Mouse (Mus musculus): ENCODE results near the gene Nr2f1. TPM values are rescaled to one million over a fixed set of nuclear protein-coding genes. Genes with fewer than 3 reads are reported as not detected.

Nr2f1 gene
- polyA plus RNA-seq, 1 experiment from 2014 or later, result 3.2 TPM

GRCm38 (mm10) chr13:78207796-78208645, 8.5 kb upstream of the Nr2f1 start:
- 32% methylated on average over 12 of the region's 12 CpGs for WGBS
- Histone ChIP-seq H3K4me1 (replicated peaks) (peaks cover 13% of the 10 kb centered on the region), H3K4me3 (no peak overlapping the region), H3K9me3 (replicated peaks) (no peaks in the 10 kb centered on the region), H3K27me3 (peaks cover 61% of the 10 kb centered on the region), H3K27ac (no peak overlapping the region), H3K36me3 (no peaks in the 10 kb centered on the region), H3K9ac (no peak overlapping the region), H3K4me2 (no peak overlapping the region)
- no peak for ATAC-seq (replicated peaks; ENCODE audit: insufficient number of reproducible peaks, insufficient read depth, low FRiP score, low read depth)

GRCm38 (mm10) chr13:78206891-78207430, 7.4 kb upstream of the Nr2f1 start:
- WGBS, result 56% methylated on average over 7 of the region's 7 CpGs
- ATAC-seq (replicated peaks; ENCODE audit: insufficient number of reproducible peaks, insufficient read depth, low FRiP score, low read depth), result no peak
- peaks cover 52% of the 10 kb centered on the region for H3K27me3 ChIP-seq
- no peaks in the 10 kb centered on the region for H3K36me3 ChIP-seq
- H3K4me1 ChIP-seq (replicated peaks), result peaks cover 17% of the 10 kb centered on the region
- no peak overlapping the region for H3K9ac ChIP-seq
- no peak overlapping the region for H3K4me3 ChIP-seq
- H3K4me2 ChIP-seq, result 0 out of 2 replicates have a peak overlapping the region, but pooled peaks have one; percentile 1
- no peak overlapping the region for H3K27ac ChIP-seq
- H3K9me3 ChIP-seq (replicated peaks), result no peaks in the 10 kb centered on the region

GRCm38 (mm10) chr13:78205426-78205825, 5.9 kb upstream of the Nr2f1 start:
- Histone ChIP-seq H3K4me3 (no peak overlapping the region), H3K9me3 (replicated peaks) (no peaks in the 10 kb centered on the region), H3K4me2 (no peak overlapping the region), H3K4me1 (replicated peaks) (peaks cover 17% of the 10 kb centered on the region), H3K36me3 (no peaks in the 10 kb centered on the region), H3K9ac (no peak overlapping the region), H3K27me3 (peaks cover 41% of the 10 kb centered on the region), H3K27ac (no peak overlapping the region)
- no peak for ATAC-seq (replicated peaks; ENCODE audit: insufficient number of reproducible peaks, insufficient read depth, low FRiP score, low read depth)

- Histone ChIP-seq H3K9ac (peak overlapping the region; percentile 62), H3K4me2 (peak overlapping the region; percentile 94), H3K9me3 (replicated peaks) (no peaks in the 10 kb centered on the region), H3K36me3 (no peaks in the 10 kb centered on the region), H3K4me3 (peak overlapping the region; percentile 85), H3K27ac (peak overlapping the region; percentile 82), H3K4me1 (replicated peaks) (peaks cover 14% of the 10 kb centered on the region), H3K27me3 (peaks cover 34% of the 10 kb centered on the region)
- WGBS, result 2% methylated on average over 37 of the region's 37 CpGs
- ATAC-seq (replicated peaks; ENCODE audit: insufficient number of reproducible peaks, insufficient read depth, low FRiP score, low read depth), result peak; percentile 41
These were observed 3.9 kb upstream of the Nr2f1 start for GRCm38 (mm10) chr13:78203348-78204061.

- H3K36me3 ChIP-seq, result no peaks in the 10 kb centered on the region
- WGBS, result under 1% methylated on average over 47 of the region's 47 CpGs
- H3K9me3 ChIP-seq (replicated peaks), result no peaks in the 10 kb centered on the region
- H3K4me1 ChIP-seq (replicated peaks), result peaks cover 20% of the 10 kb centered on the region
- H3K4me3 ChIP-seq, result peak overlapping the region; percentile 85
- H3K27ac ChIP-seq, result peak overlapping the region; percentile 82
- ATAC-seq (replicated peaks; ENCODE audit: insufficient number of reproducible peaks, insufficient read depth, low FRiP score, low read depth), result no peak
- peaks cover 28% of the 10 kb centered on the region for H3K27me3 ChIP-seq
- H3K9ac ChIP-seq, result peak overlapping the region; percentile 62
- H3K4me2 ChIP-seq, result peak overlapping the region; percentile 94
These were observed 3.2 kb upstream of the Nr2f1 start for GRCm38 (mm10) chr13:78202574-78203347.

- Histone ChIP-seq H3K9me3 (replicated peaks) (no peaks in the 10 kb centered on the region), H3K27me3 (peaks cover 30% of the 10 kb centered on the region), H3K9ac (peak overlapping the region; percentile 29; the same call in 1 of the 2 replicates), H3K4me1 (replicated peaks) (peaks cover 23% of the 10 kb centered on the region), H3K36me3 (no peaks in the 10 kb centered on the region), H3K4me3 (peak overlapping the region; percentile 85), H3K4me2 (peak overlapping the region; percentile 94), H3K27ac (peak overlapping the region; percentile 47)
- under 1% methylated on average over 22 of the region's 22 CpGs for WGBS
- no peak for ATAC-seq (replicated peaks; ENCODE audit: insufficient number of reproducible peaks, insufficient read depth, low FRiP score, low read depth)
These were observed 2.5 kb upstream of the Nr2f1 start for GRCm38 (mm10) chr13:78201871-78202565.

GRCm38 (mm10) chr13:78200991-78201870, 1.7 kb upstream of the Nr2f1 start:
- peaks cover 31% of the 10 kb centered on the region for H3K27me3 ChIP-seq

GRCm38 (mm10) chr13:78200407-78200806, 850 bp upstream of the Nr2f1 start:
- H3K27me3 ChIP-seq, result peaks cover 38% of the 10 kb centered on the region
- 0% methylated on average over 9 of the region's 9 CpGs for WGBS
- peak overlapping the region; percentile 45 for H3K27ac ChIP-seq
- peaks cover 23% of the 10 kb centered on the region for H3K4me1 ChIP-seq (replicated peaks)
- H3K9me3 ChIP-seq (replicated peaks), result no peaks in the 10 kb centered on the region
- no peak overlapping the region for H3K9ac ChIP-seq
- no peaks in the 10 kb centered on the region for H3K36me3 ChIP-seq
- H3K4me3 ChIP-seq, result peak overlapping the region; percentile 85
- ATAC-seq (replicated peaks; ENCODE audit: insufficient number of reproducible peaks, insufficient read depth, low FRiP score, low read depth), result peak; percentile 7; the same call in 1 of the 2 replicates
- H3K4me2 ChIP-seq, result peak overlapping the region; percentile 94

More at GRCm38 (mm10) chr13:78200991-78201870, 1.7 kb upstream of the Nr2f1 start:
- peak; percentile 61; the same call in 1 of the 2 replicates for ATAC-seq (replicated peaks; ENCODE audit: insufficient number of reproducible peaks, insufficient read depth, low FRiP score, low read depth)
- Histone ChIP-seq H3K36me3 (no peaks in the 10 kb centered on the region), H3K27ac (0 out of 2 replicates have a peak overlapping the region, but pooled peaks have one; percentile 47), H3K9me3 (replicated peaks) (no peaks in the 10 kb centered on the region), H3K9ac (no peak overlapping the region), H3K4me1 (replicated peaks) (peaks cover 23% of the 10 kb centered on the region), H3K4me3 (peak overlapping the region; percentile 85), H3K4me2 (peak overlapping the region; percentile 94)
- WGBS, result 2% methylated on average over 30 of the region's 30 CpGs

GRCm38 (mm10) chr13:78198871-78199641, 501 bp downstream of the Nr2f1 start:
- Histone ChIP-seq H3K36me3 (no peaks in the 10 kb centered on the region), H3K4me2 (peak overlapping the region; percentile 94), H3K9ac (peak overlapping the region; percentile 83), H3K9me3 (replicated peaks) (no peaks in the 10 kb centered on the region), H3K27me3 (peaks cover 47% of the 10 kb centered on the region), H3K27ac (peak overlapping the region; percentile 93), H3K4me1 (replicated peaks) (peaks cover 31% of the 10 kb centered on the region), H3K4me3 (peak overlapping the region; percentile 85)
- under 1% methylated on average over 88 of the region's 92 CpGs for WGBS
- peak; percentile 10; the same call in 1 of the 2 replicates for ATAC-seq (replicated peaks; ENCODE audit: insufficient number of reproducible peaks, insufficient read depth, low FRiP score, low read depth)

All from heart, embryonic 15.5 days (tissue).